Mouse (Mus musculus): ENCODE results near the gene Lypd6b. TPM values are rescaled to one million over a fixed set of nuclear protein-coding genes. Genes with fewer than 3 reads are reported as not detected.

Gene Lypd6b
- polyA plus RNA-seq, 1 experiment from 2014 or later, result 3.9 TPM

DNA sequence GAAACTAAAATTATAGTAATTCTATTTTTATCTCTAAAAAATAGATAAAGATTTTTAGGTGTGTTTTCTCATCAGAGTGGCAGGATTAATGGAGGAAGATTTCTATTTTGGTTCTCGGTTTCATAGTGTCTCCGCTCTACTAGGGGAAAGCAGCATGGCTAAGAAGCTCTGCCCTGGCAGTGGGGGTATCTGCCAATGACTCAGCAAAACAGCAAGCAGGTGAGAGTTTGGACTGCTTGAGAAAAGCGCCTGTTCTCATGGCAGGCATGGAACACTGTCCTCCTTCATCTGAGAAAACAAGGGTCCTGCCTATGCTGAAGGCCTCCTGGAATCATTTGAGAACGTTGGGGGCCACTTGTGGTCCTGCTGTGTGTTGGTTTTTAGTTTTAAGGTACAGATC, 12.3 kb upstream of the Lypd6b start:
- Histone ChIP-seq H3K4me1 (peaks cover 4% of the 10 kb centered on the region; the same call in 1 of the 2 replicates), H3K4me3 (no peak overlapping the region), H3K9me3 (no peaks in the 10 kb centered on the region), H3K36me3 (replicated peaks) (peaks cover 24% of the 10 kb centered on the region), H3K27me3 (replicated peaks; ENCODE audit: low read depth, poor library complexity, severe bottlenecking) (no peaks in the 10 kb centered on the region), H3K27ac (replicated peaks) (no peak overlapping the region)
- no peak for DNase-seq (ENCODE audit: low spot score)
- 89% methylated on average over 4 of the region's 4 CpGs for WGBS

DNA sequence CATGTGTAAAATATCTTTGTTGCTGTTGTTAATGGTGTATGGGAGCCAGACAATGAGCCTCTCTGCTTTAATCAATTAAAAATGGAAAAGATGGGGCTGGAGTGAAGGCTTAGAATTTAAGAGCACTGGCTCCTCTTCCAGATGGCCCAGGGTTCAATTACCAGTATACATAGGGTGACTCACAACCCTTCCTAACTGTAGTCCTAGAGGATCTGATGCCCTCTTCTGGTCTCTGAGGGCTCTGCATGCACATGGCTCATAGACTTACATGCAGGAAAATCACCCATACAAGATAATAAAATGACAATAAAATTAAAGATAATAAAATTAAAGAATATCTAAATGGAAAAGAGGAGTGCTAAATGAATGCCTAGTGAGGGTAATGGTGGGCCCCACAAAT, 11.8 kb upstream of the Lypd6b start:
- DNase-seq (ENCODE audit: low spot score), result no peak
- Histone ChIP-seq H3K36me3 (replicated peaks) (peaks cover 18% of the 10 kb centered on the region), H3K4me3 (no peak overlapping the region), H3K4me1 (0 out of 2 replicates have a peak, but pooled peaks cover 2% of the 10 kb centered on the region), H3K27ac (replicated peaks) (no peak overlapping the region), H3K27me3 (replicated peaks; ENCODE audit: low read depth, poor library complexity, severe bottlenecking) (no peaks in the 10 kb centered on the region), H3K9me3 (no peaks in the 10 kb centered on the region)

DNA sequence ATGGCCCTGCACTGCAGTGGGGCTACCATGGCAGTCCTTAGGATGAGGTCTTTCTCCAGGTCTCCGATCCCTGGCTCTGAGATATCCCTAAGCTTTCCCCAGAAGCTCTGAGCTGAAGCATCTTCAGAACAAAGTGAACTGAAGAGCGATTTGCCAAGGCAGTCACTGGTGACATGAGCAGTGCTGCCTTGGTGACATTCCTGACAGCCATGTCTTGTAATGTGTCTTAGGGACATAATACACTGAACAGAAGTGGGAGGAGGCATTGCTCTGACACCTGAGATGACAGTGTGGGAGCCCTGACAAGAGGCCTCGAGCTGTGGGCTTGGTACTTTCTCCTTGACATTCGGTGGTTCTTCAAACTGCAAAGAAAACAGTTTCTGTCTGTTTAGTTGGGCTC, 11.1 kb upstream of the Lypd6b start:
- Histone ChIP-seq H3K9me3 (no peaks in the 10 kb centered on the region), H3K4me3 (no peak overlapping the region), H3K4me1 (0 out of 2 replicates have a peak, but pooled peaks cover 2% of the 10 kb centered on the region), H3K27ac (replicated peaks) (no peak overlapping the region), H3K36me3 (replicated peaks) (peaks cover 14% of the 10 kb centered on the region), H3K27me3 (replicated peaks; ENCODE audit: low read depth, poor library complexity, severe bottlenecking) (no peaks in the 10 kb centered on the region)
- WGBS, result 84% methylated on average over 4 of the region's 4 CpGs
- DNase-seq (ENCODE audit: low spot score), result no peak

GRCm38 (mm10) chr2:49788051-49788418, 547 bp downstream of the Lypd6b start:
- H3K27me3 ChIP-seq (replicated peaks; ENCODE audit: low read depth, poor library complexity, severe bottlenecking), result peaks cover 59% of the 10 kb centered on the region
- no peak for DNase-seq (ENCODE audit: low spot score)
- H3K9me3 ChIP-seq, result no peaks in the 10 kb centered on the region
- H3K36me3 ChIP-seq (replicated peaks), result no peaks in the 10 kb centered on the region
- under 1% methylated on average over 14 of the region's 14 CpGs for WGBS
- H3K4me3 ChIP-seq, result peak overlapping the region; percentile 77
- H3K4me1 ChIP-seq, result peaks cover 16% of the 10 kb centered on the region
- peak overlapping the region; percentile 84 for H3K27ac ChIP-seq (replicated peaks)

DNA sequence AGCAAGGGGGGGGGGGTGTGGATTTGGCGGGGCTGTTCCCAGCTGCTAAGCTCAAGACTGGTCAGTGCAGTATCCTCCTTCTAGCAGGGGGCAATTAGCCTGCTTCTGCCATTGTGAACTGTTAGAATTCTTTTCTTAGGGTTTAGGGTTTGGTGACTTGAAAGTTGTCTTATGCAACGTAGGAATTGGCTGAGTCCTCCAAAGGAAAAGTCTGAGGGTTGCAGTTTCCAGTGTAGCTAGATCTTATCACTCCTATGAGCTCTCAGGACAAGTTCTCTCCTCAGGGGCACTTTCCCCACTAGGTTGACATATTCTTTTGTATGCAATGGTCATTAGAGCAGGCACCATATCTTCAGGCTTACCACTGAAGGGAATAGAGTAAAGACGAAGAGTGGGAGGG, 1.2 kb downstream of the Lypd6b start:
- H3K27ac ChIP-seq (replicated peaks), result no peak overlapping the region
- peaks cover 16% of the 10 kb centered on the region for H3K4me1 ChIP-seq
- H3K4me3 ChIP-seq, result peak overlapping the region; percentile 77
- DNase-seq (ENCODE audit: low spot score), result no peak
- peaks cover 59% of the 10 kb centered on the region for H3K27me3 ChIP-seq (replicated peaks; ENCODE audit: low read depth, poor library complexity, severe bottlenecking)
- no peaks in the 10 kb centered on the region for H3K9me3 ChIP-seq
- 22% methylated on average over 3 of the region's 3 CpGs for WGBS
- H3K36me3 ChIP-seq (replicated peaks), result no peaks in the 10 kb centered on the region

DNA sequence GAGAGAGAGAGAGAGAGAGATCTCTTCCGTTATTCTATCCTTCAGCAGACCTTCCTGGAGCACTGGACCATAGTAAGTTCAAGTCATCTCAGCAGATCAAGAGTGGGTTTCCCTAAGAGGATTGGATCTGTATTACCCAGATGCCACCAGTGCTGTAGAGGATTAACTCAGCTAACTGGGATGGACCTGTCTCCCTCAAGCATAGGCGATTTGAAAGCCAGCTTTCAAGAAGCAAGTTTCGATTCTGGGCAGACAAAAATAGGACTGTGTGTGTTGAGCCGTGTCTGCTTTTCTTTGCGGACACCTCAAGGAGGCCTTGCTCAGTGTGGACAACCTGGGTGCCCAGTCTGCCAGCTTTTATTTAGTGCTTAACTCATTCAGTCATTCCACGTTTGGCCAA, 1.6 kb downstream of the Lypd6b start:
- no peak for DNase-seq (ENCODE audit: low spot score)
- 81% methylated on average over 6 of the region's 6 CpGs for WGBS
- H3K27ac ChIP-seq (replicated peaks), result no peak overlapping the region
- H3K4me3 ChIP-seq, result no peak overlapping the region
- peaks cover 16% of the 10 kb centered on the region for H3K4me1 ChIP-seq
- H3K9me3 ChIP-seq, result no peaks in the 10 kb centered on the region
- peaks cover 59% of the 10 kb centered on the region for H3K27me3 ChIP-seq (replicated peaks; ENCODE audit: low read depth, poor library complexity, severe bottlenecking)
- H3K36me3 ChIP-seq (replicated peaks), result no peaks in the 10 kb centered on the region

GRCm38 (mm10) chr2:49789504-49789903, 2.0 kb downstream of the Lypd6b start:
- peaks cover 59% of the 10 kb centered on the region for H3K27me3 ChIP-seq (replicated peaks; ENCODE audit: low read depth, poor library complexity, severe bottlenecking)
- no peaks in the 10 kb centered on the region for H3K36me3 ChIP-seq (replicated peaks)
- WGBS, result 78% methylated on average over 5 of the region's 5 CpGs
- no peak overlapping the region for H3K4me3 ChIP-seq
- H3K9me3 ChIP-seq, result no peaks in the 10 kb centered on the region
- peaks cover 16% of the 10 kb centered on the region for H3K4me1 ChIP-seq
- no peak overlapping the region for H3K27ac ChIP-seq (replicated peaks)
- DNase-seq (ENCODE audit: low spot score), result no peak

GRCm38 (mm10) chr2:49797444-49798143, 10.1 kb downstream of the Lypd6b start:
- WGBS, result 68% methylated on average over 14 of the region's 14 CpGs
- no peak for DNase-seq (ENCODE audit: low spot score)

GRCm38 (mm10) chr2:49804448-49804847, 17.0 kb downstream of the Lypd6b start:
- 66% methylated on average over 8 of the region's 8 CpGs for WGBS

More at GRCm38 (mm10) chr2:49797444-49798143, 10.1 kb downstream of the Lypd6b start:
- Histone ChIP-seq H3K27ac (replicated peaks) (no peak overlapping the region; the same call in 1 of the 2 replicates), H3K9me3 (no peaks in the 10 kb centered on the region), H3K27me3 (replicated peaks; ENCODE audit: low read depth, poor library complexity, severe bottlenecking) (no peaks in the 10 kb centered on the region), H3K4me3 (no peak overlapping the region), H3K36me3 (replicated peaks) (no peaks in the 10 kb centered on the region), H3K4me1 (no peaks in the 10 kb centered on the region)

GRCm38 (mm10) chr2:49805736-49806371, 18.4 kb downstream of the Lypd6b start:
- H3K36me3 ChIP-seq (replicated peaks), result no peaks in the 10 kb centered on the region
- no peak overlapping the region for H3K27ac ChIP-seq (replicated peaks)
- no peak overlapping the region for H3K4me3 ChIP-seq
- H3K4me1 ChIP-seq, result peaks cover 23% of the 10 kb centered on the region
- 69% methylated on average over 11 of the region's 11 CpGs for WGBS
- DNase-seq (ENCODE audit: low spot score), result no peak
- H3K9me3 ChIP-seq, result no peaks in the 10 kb centered on the region
- H3K27me3 ChIP-seq (replicated peaks; ENCODE audit: low read depth, poor library complexity, severe bottlenecking), result no peaks in the 10 kb centered on the region

More at GRCm38 (mm10) chr2:49804448-49804847, 17.0 kb downstream of the Lypd6b start:
- no peak overlapping the region for H3K4me3 ChIP-seq
- no peaks in the 10 kb centered on the region for H3K27me3 ChIP-seq (replicated peaks; ENCODE audit: low read depth, poor library complexity, severe bottlenecking)
- H3K9me3 ChIP-seq, result no peaks in the 10 kb centered on the region
- H3K27ac ChIP-seq (replicated peaks), result no peak overlapping the region
- H3K36me3 ChIP-seq (replicated peaks), result no peaks in the 10 kb centered on the region
- no peak for DNase-seq (ENCODE audit: low spot score)
- peaks cover 23% of the 10 kb centered on the region for H3K4me1 ChIP-seq

DNA sequence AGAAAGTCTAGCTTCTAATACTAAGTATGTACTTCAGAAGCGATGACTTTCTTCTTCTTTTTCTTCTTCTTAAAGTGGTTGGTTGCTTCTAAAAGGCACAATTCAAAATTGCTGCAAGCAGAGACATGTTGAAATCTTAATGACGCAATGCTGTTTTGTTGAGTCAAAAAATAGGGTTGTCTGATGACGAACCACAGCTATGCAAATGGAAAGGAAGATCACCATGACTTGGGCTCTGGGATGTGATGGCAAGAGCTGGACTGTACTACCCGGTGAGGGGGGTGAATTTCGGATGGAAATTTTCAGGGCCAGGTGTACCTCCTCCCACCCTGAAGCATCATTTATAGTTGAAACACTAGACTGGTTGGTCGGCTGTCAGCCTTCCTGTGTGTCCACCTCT, 22.0 kb downstream of the Lypd6b start:
- DNase-seq (ENCODE audit: low spot score), result no peak
- no peak overlapping the region for H3K27ac ChIP-seq (replicated peaks)
- no peaks in the 10 kb centered on the region for H3K9me3 ChIP-seq
- WGBS, result 84% methylated on average over 6 of the region's 6 CpGs
- no peaks in the 10 kb centered on the region for H3K36me3 ChIP-seq (replicated peaks)
- H3K4me3 ChIP-seq, result no peak overlapping the region
- peaks cover 34% of the 10 kb centered on the region for H3K4me1 ChIP-seq
- peaks cover 9% of the 10 kb centered on the region; the same call in 1 of the 2 replicates for H3K27me3 ChIP-seq (replicated peaks; ENCODE audit: low read depth, poor library complexity, severe bottlenecking)

DNA sequence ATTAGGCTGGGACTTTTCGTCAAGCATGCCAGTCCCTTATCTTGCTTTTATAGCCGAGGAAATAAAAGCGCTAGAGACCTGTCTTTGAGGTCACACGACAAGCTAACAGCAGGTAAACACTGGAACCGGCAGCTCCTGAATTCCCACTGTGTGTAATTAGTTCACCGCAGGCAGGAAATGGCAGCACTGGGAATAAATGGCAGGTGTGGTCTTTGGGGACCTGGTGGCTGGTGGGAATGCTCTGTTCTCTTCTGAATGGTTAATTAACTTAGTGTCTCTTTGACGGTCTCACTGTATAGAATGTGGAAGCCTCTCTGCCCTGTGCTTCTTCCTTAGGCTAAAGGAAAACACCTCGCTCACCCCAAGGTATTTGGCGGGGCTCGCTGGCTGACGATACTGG, 23.9 kb downstream of the Lypd6b start:
- 12% methylated on average over 11 of the region's 11 CpGs for WGBS

DNA sequence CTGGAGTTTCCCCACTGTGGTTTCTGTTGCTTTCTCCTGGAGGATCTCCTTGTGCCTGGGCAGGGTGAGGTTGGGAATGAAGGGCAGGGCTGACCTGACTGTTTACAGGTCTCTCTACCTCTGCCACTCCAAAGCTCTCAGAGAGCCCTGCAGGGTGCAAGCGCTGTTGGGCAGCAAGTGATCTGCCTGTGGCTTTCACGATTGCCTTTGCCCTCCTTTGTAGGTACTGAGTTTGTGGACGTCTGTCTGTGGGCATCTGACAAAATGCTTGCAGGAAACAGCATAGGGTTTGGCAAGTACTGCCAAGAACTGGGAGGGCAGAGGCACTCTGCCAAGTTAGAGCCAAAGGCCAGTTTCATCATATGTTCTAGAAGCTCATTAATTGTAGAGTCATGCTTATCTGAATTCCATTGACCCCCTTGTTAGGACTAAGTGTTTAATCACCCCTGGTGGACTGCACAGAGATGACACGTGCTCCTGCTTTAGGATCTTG, 24.4 kb downstream of the Lypd6b start:
- no peak for DNase-seq (ENCODE audit: low spot score)
- WGBS, result 31% methylated on average over 4 of the region's 4 CpGs

More for the DNA sequence above, 23.9 kb downstream of the Lypd6b start:
- no peak overlapping the region for H3K4me3 ChIP-seq
- H3K36me3 ChIP-seq (replicated peaks), result no peaks in the 10 kb centered on the region
- H3K9me3 ChIP-seq, result no peaks in the 10 kb centered on the region
- peaks cover 9% of the 10 kb centered on the region; the same call in 1 of the 2 replicates for H3K27me3 ChIP-seq (replicated peaks; ENCODE audit: low read depth, poor library complexity, severe bottlenecking)
- peaks cover 18% of the 10 kb centered on the region for H3K4me1 ChIP-seq
- DNase-seq (ENCODE audit: low spot score), result no peak
- H3K27ac ChIP-seq (replicated peaks), result no peak overlapping the region

More for the DNA sequence above, 24.4 kb downstream of the Lypd6b start:
- Histone ChIP-seq H3K27me3 (replicated peaks; ENCODE audit: low read depth, poor library complexity, severe bottlenecking) (peaks cover 9% of the 10 kb centered on the region; the same call in 1 of the 2 replicates), H3K27ac (replicated peaks) (no peak overlapping the region), H3K9me3 (no peaks in the 10 kb centered on the region), H3K4me3 (no peak overlapping the region), H3K36me3 (replicated peaks) (no peaks in the 10 kb centered on the region), H3K4me1 (peaks cover 18% of the 10 kb centered on the region)
